Mouse (Mus musculus) neural tube, embryonic 11.5 days (tissue): ENCODE measurements around the gene Plch2. TPM values are rescaled to one million over a fixed set of nuclear protein-coding genes. Genes with fewer than 3 reads are reported as not detected.

ENCODE experiments used
- ATAC-seq: fragments of 200-750 bp; cut with Nextera tagmentation; 2 replicates; pipeline ENCODE4 v1.8.0; 2017; ENCODE audit warnings: moderate number of reproducible peaks, mild to moderate bottlenecking, moderate TSS enrichment, moderate library complexity; ENCODE audit not compliant: insufficient read depth, low FRiP score, low TSS enrichment
- DNase-seq: peaks from one replicate; pipeline ENCODE4 v3.0.0-alpha.2; 2015; ENCODE audit warnings: low spot score
- H3K27ac ChIP-seq: fragments of 300-500 bp; sonication (generic); 2 replicates; pipeline ENCODE4 v1.5.1; 2014; ENCODE audit warnings: low read depth, mild to moderate bottlenecking, low read length
- H3K27me3 ChIP-seq: fragments of 300-500 bp; sonication (generic); 2 replicates; pipeline ENCODE4 v1.6.1; 2014; ENCODE audit warnings: mild to moderate bottlenecking, low read length, mixed read lengths; ENCODE audit not compliant: control insufficient read depth, insufficient read depth
- H3K36me3 ChIP-seq: fragments of 300-500 bp; sonication (generic); 2 replicates; pipeline ENCODE4 v1.6.1; 2014; ENCODE audit warnings: mild to moderate bottlenecking, low read length, moderate library complexity, mixed read lengths; ENCODE audit not compliant: control insufficient read depth, insufficient read depth
- H3K4me1 ChIP-seq: fragments of 300-500 bp; sonication (generic); 2 replicates; pipeline ENCODE4 v1.6.1; 2014; ENCODE audit warnings: low read length, mixed read lengths; ENCODE audit not compliant: control insufficient read depth, insufficient read depth
- H3K4me2 ChIP-seq: fragments of 300-500 bp; sonication (generic); 2 replicates; pipeline ENCODE4 v1.6.1; 2014; ENCODE audit warnings: low read depth, mild to moderate bottlenecking, moderate library complexity
- H3K4me3 ChIP-seq: fragments of 300-500 bp; sonication (generic); 2 replicates; pipeline ENCODE4 v1.5.1; 2014; ENCODE audit warnings: low read depth, low read length
- H3K9ac ChIP-seq: fragments of 300-500 bp; sonication (generic); 2 replicates; pipeline ENCODE4 v1.6.1; 2014; ENCODE audit warnings: mild to moderate bottlenecking, low read length
- H3K9me3 ChIP-seq: fragments of 300-500 bp; sonication (generic); 2 replicates; pipeline ENCODE4 v1.6.1; 2016; ENCODE audit warnings: low read length; ENCODE audit not compliant: control insufficient read depth
- WGBS: fragments of 180-500 bp; shearing (Covaris S2); extraction: QIAGEN DNeasy Blood & Tissue Kit; methylation state at CpG from one replicate; pipeline ENCODE4 v1.1.7; 2014; 5-methylcytosine and 5-hydroxymethylcytosine counted together
- polyA plus RNA-seq: library from polyadenylated mRNA; unstranded; fragments of >200 nt; fragmentation: Nextera tagmentation; extraction: Ambion mirVana; gene quantifications from 2 replicates; pipeline ENCODE4 v1.2.1, GENCODE M21; 2014

Plch2 gene
- polyA plus RNA-seq, 1 experiment from 2014 or later, result 1.6 TPM

DNA sequence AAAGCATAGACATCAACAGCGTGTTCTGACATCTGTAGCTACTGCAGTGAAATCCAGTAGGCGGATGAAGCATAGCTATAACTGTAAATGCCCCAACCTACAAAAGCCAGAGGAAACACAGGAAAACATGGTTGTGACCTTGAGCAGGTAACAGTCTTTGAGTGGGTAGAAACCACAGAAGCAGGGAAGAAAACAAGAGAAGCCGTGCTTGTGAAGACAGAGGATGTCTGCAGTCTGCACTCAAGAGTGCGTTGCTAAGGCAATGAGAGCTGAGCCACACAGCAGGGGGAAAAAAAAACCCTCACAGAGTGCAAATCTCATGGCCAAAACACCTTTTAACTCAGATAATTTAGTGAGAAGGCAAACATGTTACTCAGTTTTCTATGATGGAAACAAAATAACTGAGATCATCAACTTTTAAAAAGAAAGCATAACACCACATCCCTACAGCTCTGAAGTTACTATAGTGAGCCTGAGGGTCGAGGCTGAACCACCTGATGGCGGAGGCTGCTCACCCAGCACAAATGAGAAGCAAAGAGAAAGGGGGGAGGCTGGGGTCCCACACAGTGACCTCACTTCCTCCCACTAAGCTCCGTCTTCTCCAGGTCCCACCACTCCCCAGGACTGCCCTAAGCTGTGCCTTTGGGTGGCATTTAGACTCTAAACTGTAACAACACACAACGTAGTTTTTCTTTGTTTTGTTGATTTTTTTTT is 119.9 kb downstream of the Plch2 start:
- H3K27ac ChIP-seq, result no peak overlapping the region
- H3K4me3 ChIP-seq, result no peak overlapping the region
- no peaks in the 10 kb centered on the region for H3K9me3 ChIP-seq
- no peak overlapping the region for H3K9ac ChIP-seq
- no peak overlapping the region for H3K4me2 ChIP-seq
- no peaks in the 10 kb centered on the region for H3K4me1 ChIP-seq
- H3K36me3 ChIP-seq, result no peaks in the 10 kb centered on the region
- WGBS, result 63% methylated on average over 8 of the region's 8 CpGs
- H3K27me3 ChIP-seq, result no peaks in the 10 kb centered on the region
- ATAC-seq (no peak), DNase-seq (no peak)

DNA sequence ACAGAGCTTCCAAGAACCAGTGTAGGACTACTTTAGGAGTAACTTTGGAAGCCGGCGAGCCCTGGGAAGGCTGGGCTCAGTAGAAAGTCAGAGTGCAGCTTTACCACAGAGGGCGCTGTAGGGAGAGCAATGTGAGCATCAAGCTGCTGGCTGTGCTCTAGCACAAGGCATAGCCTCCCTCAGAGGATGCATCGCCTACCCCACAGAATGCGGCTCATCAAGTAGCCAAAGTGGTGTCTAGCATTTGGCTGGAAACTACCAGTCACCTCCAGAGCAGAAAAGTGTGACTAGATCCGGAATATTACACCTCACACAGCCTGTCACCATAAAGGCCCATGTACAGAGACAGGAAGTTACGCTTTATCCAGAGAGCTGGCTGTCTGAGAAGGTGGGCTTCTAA is 120.8 kb downstream of the Plch2 start:
- no peaks in the 10 kb centered on the region for H3K9me3 ChIP-seq
- DNase-seq (no peak), ATAC-seq (no peak)
- H3K36me3 ChIP-seq, result no peaks in the 10 kb centered on the region
- no peaks in the 10 kb centered on the region for H3K4me1 ChIP-seq
- H3K27ac ChIP-seq, result no peak overlapping the region
- H3K27me3 ChIP-seq, result no peaks in the 10 kb centered on the region
- 81% methylated on average over 7 of the region's 7 CpGs for WGBS
- H3K4me2 ChIP-seq, result no peak overlapping the region
- H3K4me3 ChIP-seq, result no peak overlapping the region
- H3K9ac ChIP-seq, result no peak overlapping the region

DNA sequence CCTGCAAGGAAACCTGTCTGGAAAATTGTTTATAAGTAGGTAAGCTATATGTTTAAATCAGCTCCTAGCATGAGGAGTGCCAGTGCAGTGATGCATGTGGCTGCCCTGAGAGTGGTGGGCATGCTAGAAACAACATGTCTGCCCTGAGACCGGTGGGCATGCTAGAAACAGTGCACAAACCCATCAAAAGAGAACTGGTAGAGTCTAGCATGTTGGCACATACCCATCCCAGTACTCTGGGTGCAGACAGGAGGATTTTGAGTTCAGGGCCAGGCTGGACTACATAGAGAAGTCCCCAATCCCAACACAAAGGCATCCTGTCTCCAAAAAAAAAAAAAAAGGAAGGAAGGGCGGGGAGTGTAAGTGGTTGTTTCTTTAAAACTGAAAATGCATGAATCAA is 121.8 kb downstream of the Plch2 start:
- Histone ChIP-seq H3K27me3 (no peaks in the 10 kb centered on the region), H3K4me2 (no peak overlapping the region), H3K36me3 (no peaks in the 10 kb centered on the region), H3K27ac (no peak overlapping the region), H3K9ac (no peak overlapping the region), H3K4me1 (no peaks in the 10 kb centered on the region), H3K9me3 (no peaks in the 10 kb centered on the region), H3K4me3 (no peak overlapping the region)
- no peak for DNase-seq
- 86% methylated on average over 2 of the region's 2 CpGs for WGBS
- ATAC-seq, result no peak

DNA sequence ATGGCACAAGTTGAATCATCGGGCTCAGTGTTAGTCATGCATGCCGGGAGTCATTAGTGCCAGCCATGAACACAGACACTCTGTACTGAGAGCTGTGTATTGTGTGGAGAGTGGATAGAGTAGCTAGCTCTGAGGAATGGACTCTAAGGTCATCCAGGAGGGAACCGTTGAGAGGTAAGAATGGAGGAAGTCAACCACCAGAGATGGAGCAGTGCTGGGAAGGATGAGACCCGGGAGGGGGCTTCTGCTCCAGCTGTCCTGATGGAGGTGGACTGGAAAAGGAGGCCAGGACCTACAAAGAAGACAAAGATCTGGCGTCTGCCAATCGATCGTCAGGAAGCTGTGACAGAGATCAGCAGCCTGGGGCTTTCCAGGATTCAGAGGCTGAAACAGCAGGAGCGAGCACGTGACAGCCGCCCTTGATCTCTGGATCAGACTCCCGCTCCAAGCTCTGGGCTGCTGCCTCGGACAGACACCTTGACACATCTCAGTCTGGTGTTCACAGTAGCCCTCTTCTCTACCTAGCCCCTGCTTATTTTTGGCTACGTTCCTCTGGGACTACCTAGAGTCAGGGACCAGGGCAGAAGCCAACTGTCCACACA is 123.2 kb downstream of the Plch2 start:
- 61% methylated on average over 13 of the region's 13 CpGs for WGBS
- no peak overlapping the region for H3K4me2 ChIP-seq
- no peak overlapping the region; the same call in 1 of the 2 replicates for H3K9ac ChIP-seq
- no peaks in the 10 kb centered on the region for H3K36me3 ChIP-seq
- H3K4me1 ChIP-seq, result no peaks in the 10 kb centered on the region
- H3K4me3 ChIP-seq, result no peak overlapping the region
- DNase-seq (no peak), ATAC-seq (no peak)
- H3K9me3 ChIP-seq, result no peaks in the 10 kb centered on the region
- no peak overlapping the region for H3K27ac ChIP-seq
- H3K27me3 ChIP-seq, result no peaks in the 10 kb centered on the region

Other genes starting within 250 kb of the Plch2 start
- 0.38 and 0.39 TPM in 2 replicates for gene Ttc34, start 219.3 kb downstream of the Plch2 start, polyA plus RNA-seq
- 0.50 and 0.72 TPM in 2 replicates for gene Mmel1, start 187.2 kb downstream of the Plch2 start, polyA plus RNA-seq
- 40.2 and 42.1 TPM in 2 replicates for gene Fam213b, start 157.6 kb downstream of the Plch2 start, polyA plus RNA-seq
- 0.78 and 1.1 TPM in 2 replicates for gene Tnfrsf14, start 128.2 kb downstream of the Plch2 start, polyA plus RNA-seq
- gene Hes5, start 95.9 kb downstream of the Plch2 start, polyA plus RNA-seq, result 191 and 218 TPM in 2 replicates
- gene Pank4, start 92.7 kb downstream of the Plch2 start, polyA plus RNA-seq, result 36.1 and 38.2 TPM in 2 replicates
- gene Pex10, start 10.2 kb upstream of the Plch2 start, polyA plus RNA-seq, result 6.9 and 8.3 TPM in 2 replicates
- 143 and 145 TPM in 2 replicates for gene Rer1, start 29.6 kb upstream of the Plch2 start, polyA plus RNA-seq
- 3.9 and 5.3 TPM in 2 replicates for gene Morn1, start 29.8 kb upstream of the Plch2 start, polyA plus RNA-seq
- 15.1 and 16.6 TPM in 2 replicates for gene Ski, start 165.8 kb upstream of the Plch2 start, polyA plus RNA-seq
- gene Faap20, start 193.0 kb upstream of the Plch2 start, polyA plus RNA-seq, result 96.6 and 98.1 TPM in 2 replicates